Mouse (Mus musculus): ENCODE data around the gene Zp3.

Gene Zp3

DNA sequence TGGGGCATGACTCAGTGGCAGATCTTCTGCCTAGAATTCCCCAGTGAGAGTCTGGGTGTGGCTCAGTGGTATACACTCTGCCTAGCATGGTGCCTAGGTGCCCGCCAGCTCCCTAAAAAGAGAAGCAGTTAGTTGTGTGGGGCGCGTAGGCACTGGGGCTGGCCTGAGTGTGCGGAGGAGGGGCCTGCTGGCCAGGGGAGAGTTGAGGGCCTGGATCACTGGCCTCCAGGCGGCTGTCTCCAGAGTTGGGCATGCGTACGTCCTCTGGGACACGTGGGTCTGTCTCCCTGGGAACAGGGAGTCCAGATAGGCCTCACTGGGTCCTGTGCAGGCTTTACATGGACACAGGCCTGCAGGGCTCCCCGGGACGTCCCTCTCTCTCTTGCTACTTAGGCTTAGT is 35.0 kb downstream of the Zp3 start:
- no peak for DNase-seq

DNA sequence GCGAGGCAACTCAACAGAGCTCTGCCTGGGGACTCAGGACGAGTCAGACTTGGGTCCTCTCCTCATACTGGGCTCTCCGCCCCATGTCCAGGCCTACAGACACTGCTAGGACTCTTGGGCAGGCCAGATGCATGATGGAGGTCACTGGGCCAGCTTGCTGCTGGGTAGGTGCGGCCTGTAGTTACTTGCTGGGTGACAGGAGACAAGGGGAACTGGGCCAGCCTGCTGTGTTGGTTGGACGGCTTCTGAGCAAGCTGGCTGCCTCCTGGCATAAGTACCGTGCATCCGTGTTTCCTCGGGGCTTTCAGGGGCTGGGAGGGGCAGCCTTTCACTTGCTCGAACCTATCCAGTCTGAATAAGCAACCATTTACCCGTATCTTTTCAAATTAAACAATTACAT is 35.7 kb downstream of the Zp3 start:
- DNase-seq = no peak

DNA sequence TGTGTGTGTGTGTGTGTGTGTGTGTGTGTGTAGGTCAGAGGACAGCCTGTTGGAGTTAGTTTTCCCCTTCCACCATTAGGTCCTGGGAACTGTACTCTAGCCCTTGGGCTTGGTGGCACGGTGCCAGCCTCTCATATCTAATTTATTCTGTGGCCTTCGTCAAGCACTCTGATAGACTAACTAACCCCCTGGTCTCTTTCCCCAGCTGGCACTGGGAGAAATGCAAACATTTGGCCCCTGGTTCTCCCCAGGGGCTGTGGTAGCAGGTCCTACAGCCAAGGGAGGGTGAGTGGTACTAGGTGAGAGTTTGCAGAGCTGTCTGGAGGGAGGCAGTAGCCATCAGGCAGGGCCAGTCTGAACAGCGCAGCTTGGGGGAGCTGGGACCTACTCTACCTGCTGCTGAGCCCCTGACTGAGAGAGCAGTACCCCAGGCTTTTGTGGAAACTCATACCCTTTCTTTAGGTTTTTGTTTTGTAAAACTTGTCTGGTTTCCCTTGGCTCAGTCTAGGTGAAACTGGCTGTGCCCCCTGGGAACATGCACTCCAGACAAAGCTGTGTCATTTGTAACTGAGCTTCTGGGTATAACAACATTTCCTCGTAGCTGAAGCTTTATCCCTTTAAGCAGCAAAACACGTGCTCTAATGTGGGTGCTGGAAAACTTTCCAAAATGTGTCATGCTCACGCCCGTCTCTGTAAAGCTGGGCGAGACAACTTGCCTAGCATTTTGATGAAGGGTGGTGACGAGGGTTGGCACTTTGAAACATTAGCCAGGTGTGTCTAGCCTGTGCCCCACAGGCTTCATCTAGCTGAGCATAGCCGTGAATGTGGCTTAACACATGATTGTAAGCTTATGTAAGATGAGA is 36.3 kb downstream of the Zp3 start:
- no peak for DNase-seq

- DNase-seq = no peak
Measured at GRCm38 (mm10) chr5:136017262-136017661, 37.4 kb downstream of the Zp3 start.

GRCm38 (mm10) chr5:136018726-136019125 is 38.8 kb downstream of the Zp3 start:
- no peak for DNase-seq

DNA sequence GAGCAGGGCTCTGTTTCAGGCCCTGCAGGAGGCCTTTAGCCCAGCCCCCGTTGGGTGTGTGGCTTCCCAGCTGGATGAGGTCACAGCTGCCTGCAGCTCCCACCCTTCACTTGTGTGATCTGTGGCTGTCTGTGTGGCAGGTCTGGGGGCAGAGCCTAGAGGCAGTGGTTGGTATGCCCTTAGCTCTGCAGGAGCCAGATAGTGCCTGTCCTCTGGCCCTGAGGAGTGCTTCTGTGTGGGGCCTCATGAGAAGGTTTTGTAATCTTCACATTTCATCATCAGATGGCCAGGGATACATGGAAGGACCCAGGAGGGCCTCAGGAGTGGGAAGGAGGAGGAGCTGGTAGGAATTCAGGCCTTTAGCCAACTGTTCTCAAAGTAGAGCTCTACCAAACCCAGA is 40.0 kb downstream of the Zp3 start:
- DNase-seq = peak; percentile 41

- no peak for DNase-seq
Measured at GRCm38 (mm10) chr5:136025712-136026111, 45.8 kb downstream of the Zp3 start.

GRCm38 (mm10) chr5:136026859-136027258 is 47.0 kb downstream of the Zp3 start:
- DNase-seq = no peak

DNA sequence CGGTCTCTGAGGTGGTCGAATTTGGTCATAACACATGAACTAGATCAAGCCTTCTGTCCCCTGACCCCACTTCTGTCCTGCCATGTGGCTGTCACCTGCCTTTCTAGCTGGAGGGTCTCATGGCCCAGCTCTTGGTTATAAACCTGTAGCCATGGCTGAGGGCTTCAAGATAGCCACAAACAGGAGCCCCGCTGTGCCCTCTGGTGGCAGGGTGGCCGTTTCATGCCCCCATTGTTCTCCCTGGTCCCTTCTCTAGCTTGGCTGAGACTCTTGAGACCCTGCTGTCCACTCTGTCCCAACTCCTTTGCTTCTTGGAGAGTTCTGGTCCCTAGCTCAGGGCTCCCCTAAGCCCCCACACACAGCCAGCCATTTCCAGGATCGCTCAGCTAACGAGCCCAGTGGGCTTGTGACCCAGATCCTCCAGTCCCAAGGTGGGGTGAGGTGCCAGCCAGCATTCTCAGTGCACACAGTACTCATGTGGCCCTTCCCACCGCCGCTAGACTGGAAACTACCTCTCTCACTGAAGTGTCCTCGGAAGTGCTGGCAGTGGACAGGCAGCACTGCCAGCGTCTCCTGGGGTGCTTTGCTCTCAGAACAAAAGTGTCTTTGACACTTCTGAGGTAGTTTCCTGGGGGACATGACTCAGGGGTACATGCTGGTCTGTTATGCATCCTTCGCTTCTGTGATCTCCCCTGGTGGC is 47.9 kb downstream of the Zp3 start:
- peak; percentile 69 for DNase-seq

- DNase-seq = no peak
Measured at GRCm38 (mm10) chr5:136034868-136035267, 55.0 kb downstream of the Zp3 start.

DNA sequence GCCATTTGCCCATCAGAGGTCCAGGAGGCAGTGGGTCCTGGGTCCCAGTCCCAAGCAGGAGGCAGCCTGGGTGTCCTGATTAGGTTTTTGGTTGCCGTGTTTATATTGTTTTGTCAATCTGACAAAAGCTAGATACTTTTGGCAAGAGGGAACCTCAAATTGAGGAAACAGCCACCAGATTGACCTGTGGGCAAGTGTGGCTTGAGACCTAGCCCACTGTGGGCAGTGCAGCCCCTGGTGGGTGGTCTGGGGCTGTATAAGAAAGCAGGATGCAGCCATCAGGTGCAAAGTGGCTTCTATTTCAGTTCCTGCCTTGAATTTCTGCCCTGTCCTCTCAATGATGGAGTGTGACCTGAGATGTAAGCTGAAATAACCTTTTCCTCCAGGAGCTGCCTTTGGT is 55.4 kb downstream of the Zp3 start:
- DNase-seq = no peak

GRCm38 (mm10) chr5:136036667-136037066 is 56.8 kb downstream of the Zp3 start:
- DNase-seq = no peak
